Mouse (Mus musculus) limb, embryonic 11.5 days (tissue): ENCODE data around the gene Fbxl18. TPM values are rescaled to one million over a fixed set of nuclear protein-coding genes. Genes with fewer than 3 reads are reported as not detected.

Experiments used
- ATAC-seq: fragments of 200-750 bp; cut with Nextera tagmentation; 2 replicates; pipeline ENCODE4 v1.8.0; 2017; ENCODE audit warnings: low read depth; ENCODE audit not compliant: insufficient number of reproducible peaks, low FRiP score, low TSS enrichment
- DNase-seq: peaks from one replicate; pipeline ENCODE4 v3.0.0-alpha.2; 2015; ENCODE audit warnings: low spot score
- H3K27ac ChIP-seq: fragments of 300-500 bp; sonication (generic); replicated peaks from 2 replicates; pipeline ENCODE4 v1.5.1; 2014; ENCODE audit warnings: low read depth, mild to moderate bottlenecking, low read length
- H3K27me3 ChIP-seq: fragments of 300-500 bp; sonication (generic); 2 replicates; pipeline ENCODE4 v1.6.1; 2014; ENCODE audit warnings: mild to moderate bottlenecking, low read length, mixed read lengths; ENCODE audit not compliant: control insufficient read depth, insufficient read depth
- H3K36me3 ChIP-seq: fragments of 300-500 bp; sonication (generic); 2 replicates; pipeline ENCODE4 v1.6.1; 2014; ENCODE audit warnings: mild to moderate bottlenecking, low read length, moderate library complexity, mixed read lengths; ENCODE audit not compliant: control insufficient read depth, insufficient read depth
- H3K4me1 ChIP-seq: fragments of 300-500 bp; sonication (generic); 2 replicates; pipeline ENCODE4 v1.6.1; 2014; ENCODE audit warnings: low read length, mixed read lengths; ENCODE audit not compliant: control insufficient read depth, insufficient read depth
- H3K4me2 ChIP-seq: fragments of 300-500 bp; sonication (generic); 2 replicates; pipeline ENCODE4 v1.6.1; 2014; ENCODE audit warnings: low read depth, mild to moderate bottlenecking, moderate library complexity; ENCODE audit not compliant: severe bottlenecking
- H3K4me3 ChIP-seq: fragments of 300-500 bp; sonication (generic); 2 replicates; pipeline ENCODE4 v1.5.1; 2014; ENCODE audit warnings: low read depth, low read length
- H3K9ac ChIP-seq: fragments of 300-500 bp; sonication (generic); 2 replicates; pipeline ENCODE4 v1.6.1; 2014; ENCODE audit warnings: mild to moderate bottlenecking, low read length
- H3K9me3 ChIP-seq: fragments of 300-500 bp; sonication (generic); 2 replicates; pipeline ENCODE4 v1.6.1; 2016; ENCODE audit warnings: low read length; ENCODE audit not compliant: control insufficient read depth
- WGBS: fragments of 180-500 bp; shearing (Covaris S2); extraction: QIAGEN DNeasy Blood & Tissue Kit; methylation state at CpG from one replicate; pipeline ENCODE4 v1.1.7; 2014; 5-methylcytosine and 5-hydroxymethylcytosine counted together
- polyA plus RNA-seq: library from polyadenylated mRNA; unstranded; fragments of >200 nt; fragmentation: Nextera tagmentation; extraction: Ambion mirVana; gene quantifications from 2 replicates; pipeline ENCODE4 v1.2.1, GENCODE M21; 2014

Fbxl18 gene
- polyA plus RNA-seq, 1 experiment from 2014 or later: 11.1 TPM

- Histone ChIP-seq H3K27ac (peak overlapping the region; percentile 62), H3K36me3 (peaks cover 10% of the 10 kb centered on the region), H3K4me2 (no peak overlapping the region), H3K9ac (0 out of 2 replicates have a peak overlapping the region, but pooled peaks have one; percentile 8), H3K9me3 (no peaks in the 10 kb centered on the region), H3K4me3 (no peak overlapping the region), H3K4me1 (peaks cover 28% of the 10 kb centered on the region), H3K27me3 (no peaks in the 10 kb centered on the region)
- DNase-seq (no peak), ATAC-seq (no peak)
- WGBS: 46% methylated on average over 8 of the region's 8 CpGs
Measured at GRCm38 (mm10) chr5:142909576-142910278, 14.5 kb upstream of the Fbxl18 start.

GRCm38 (mm10) chr5:142908941-142909575 lies 13.8 kb upstream of the Fbxl18 start:
- Histone ChIP-seq H3K9me3 (no peaks in the 10 kb centered on the region), H3K9ac (0 out of 2 replicates have a peak overlapping the region, but pooled peaks have one; percentile 8), H3K27me3 (no peaks in the 10 kb centered on the region), H3K4me3 (no peak overlapping the region), H3K4me1 (peaks cover 32% of the 10 kb centered on the region), H3K36me3 (peaks cover 17% of the 10 kb centered on the region), H3K4me2 (no peak overlapping the region), H3K27ac (peak overlapping the region; percentile 62)
- DNase-seq (no peak), ATAC-seq (no peak)
- WGBS: 22% methylated on average over 5 of the region's 5 CpGs

DNA sequence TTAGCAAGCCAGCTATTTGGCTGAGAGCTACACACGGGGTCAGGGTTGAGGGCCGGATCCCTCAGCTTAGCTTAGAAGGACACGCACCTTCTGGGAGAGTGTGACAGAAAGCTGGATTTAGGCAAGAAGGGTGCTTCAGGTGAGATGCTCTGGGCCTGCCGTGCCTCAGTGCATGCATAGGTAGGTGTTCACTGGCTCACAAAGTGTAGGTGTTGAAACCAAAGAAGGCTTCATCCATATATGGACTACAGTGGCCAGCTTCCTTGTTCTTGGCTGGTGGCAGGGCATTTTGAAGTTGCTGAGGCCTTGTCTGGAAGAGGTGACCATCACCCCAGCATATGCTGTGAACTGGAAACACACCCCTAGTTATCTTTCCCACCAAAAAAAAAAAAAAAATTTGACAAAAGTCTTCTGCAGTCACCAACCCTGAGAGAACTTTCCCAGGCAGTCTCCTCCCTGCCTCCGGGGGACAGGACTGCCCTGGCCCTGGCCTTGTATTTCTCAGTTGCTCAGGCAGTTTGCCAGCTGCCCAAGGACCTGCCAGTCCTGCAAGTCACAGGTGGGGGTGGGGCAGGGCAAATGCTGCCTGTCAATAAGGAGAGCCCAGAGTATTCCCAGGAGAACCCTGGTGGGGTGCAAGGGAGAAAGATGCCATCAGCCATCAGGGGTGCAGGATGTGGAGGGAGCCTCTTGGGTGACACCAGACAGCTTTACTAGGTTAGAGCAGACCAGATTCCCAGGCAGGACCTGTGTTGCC lies 12.8 kb upstream of the Fbxl18 start:
- H3K9me3 ChIP-seq: no peaks in the 10 kb centered on the region
- no peak for ATAC-seq
- H3K4me1 ChIP-seq: peaks cover 32% of the 10 kb centered on the region
- peaks cover 24% of the 10 kb centered on the region for H3K36me3 ChIP-seq
- peak overlapping the region; percentile 60; the same call in 1 of the 2 replicates for H3K27ac ChIP-seq
- no peak overlapping the region for H3K4me3 ChIP-seq
- H3K4me2 ChIP-seq: no peak overlapping the region
- peak; percentile 34 for DNase-seq
- 81% methylated on average over 5 of the region's 5 CpGs for WGBS
- H3K9ac ChIP-seq: no peak overlapping the region
- H3K27me3 ChIP-seq: no peaks in the 10 kb centered on the region

- 44% methylated on average over 14 of the region's 14 CpGs for WGBS
- peak overlapping the region; percentile 100 for H3K4me3 ChIP-seq
Measured at GRCm38 (mm10) chr5:142907048-142907802, 12.0 kb upstream of the Fbxl18 start.

GRCm38 (mm10) chr5:142906532-142907047 lies 11.4 kb upstream of the Fbxl18 start, which contains the start of gene Actb:
Gene Actb, minus strand, starts transcription at chr5:142906754.
- H3K9ac ChIP-seq: peak within 1 kb of the TSS; percentile 100
- no peaks in the 10 kb centered on the region for H3K9me3 ChIP-seq
- no peaks in the 10 kb centered on the region for H3K27me3 ChIP-seq
- H3K27ac ChIP-seq: peak within 1 kb of the TSS; percentile 100
- H3K4me3 ChIP-seq: peak within 1 kb of the TSS; percentile 100
- peaks cover 35% of the 10 kb centered on the region for H3K4me1 ChIP-seq
- H3K36me3 ChIP-seq: peaks cover 33% of the 10 kb centered on the region
- H3K4me2 ChIP-seq: peak within 1 kb of the TSS; percentile 84
- DNase-seq (peak; percentile 99), ATAC-seq (peak; percentile 70)
- WGBS: under 1% methylated on average over 41 of the region's 41 CpGs

More at GRCm38 (mm10) chr5:142907048-142907802, 12.0 kb upstream of the Fbxl18 start:
- Histone ChIP-seq H3K4me2 (peak overlapping the region; percentile 42), H3K27ac (peak overlapping the region; percentile 60), H3K9ac (peak overlapping the region; percentile 49), H3K27me3 (no peaks in the 10 kb centered on the region), H3K9me3 (no peaks in the 10 kb centered on the region), H3K4me1 (peaks cover 35% of the 10 kb centered on the region), H3K36me3 (peaks cover 32% of the 10 kb centered on the region)
- DNase-seq: peak; percentile 68
- ATAC-seq: no peak

DNA sequence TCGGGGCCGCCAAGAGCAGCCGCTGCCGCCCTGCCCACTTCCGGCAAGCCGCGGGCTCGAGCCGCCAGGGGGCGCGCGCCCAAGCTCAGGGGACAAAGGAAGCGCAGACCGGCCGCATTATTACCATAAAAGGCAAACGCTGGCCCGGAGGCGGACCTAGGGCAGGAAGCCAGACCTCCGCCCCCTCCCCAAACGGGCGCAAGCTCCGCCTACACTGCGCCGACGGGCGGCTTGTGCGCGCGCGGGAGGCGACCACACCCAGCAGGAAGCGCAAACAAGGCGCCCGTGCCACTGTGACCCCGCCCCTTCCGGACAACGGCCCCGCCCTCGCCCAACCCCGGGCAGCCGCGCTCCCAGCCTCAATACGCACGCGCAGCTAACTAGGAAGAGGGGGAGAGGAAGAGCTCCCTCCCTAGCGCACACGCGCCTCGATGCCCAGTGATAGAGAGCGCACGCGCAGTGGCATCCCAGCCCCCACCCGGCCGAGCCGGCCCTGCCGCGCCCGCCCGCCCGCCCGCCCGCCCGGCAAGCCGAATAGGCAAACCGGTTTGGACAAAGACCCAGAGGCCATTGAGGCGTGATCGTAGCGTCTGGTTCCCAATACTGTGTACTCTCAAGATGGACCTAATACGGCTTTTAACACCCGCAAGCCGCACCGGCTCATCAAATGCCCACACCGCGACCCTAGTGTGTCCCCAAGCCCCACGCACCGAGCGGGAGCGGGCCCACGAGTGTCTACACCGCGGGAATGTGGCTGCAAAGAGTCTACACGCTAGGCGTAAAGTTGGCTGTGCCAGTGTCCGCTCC lies 10.7 kb upstream of the Fbxl18 start:
- peak overlapping the region; percentile 100 for H3K4me3 ChIP-seq
- ATAC-seq (peak; percentile 85), DNase-seq (peak; percentile 100)
- H3K4me2 ChIP-seq: peak overlapping the region; percentile 84; the same call in 1 of the 2 replicates
- peak overlapping the region; percentile 100 for H3K9ac ChIP-seq
- peak overlapping the region; percentile 100 for H3K27ac ChIP-seq
- H3K36me3 ChIP-seq: peaks cover 33% of the 10 kb centered on the region
- H3K27me3 ChIP-seq: no peaks in the 10 kb centered on the region
- H3K9me3 ChIP-seq: no peaks in the 10 kb centered on the region
- peaks cover 35% of the 10 kb centered on the region for H3K4me1 ChIP-seq
- WGBS: 0% methylated on average over 84 of the region's 84 CpGs

DNA sequence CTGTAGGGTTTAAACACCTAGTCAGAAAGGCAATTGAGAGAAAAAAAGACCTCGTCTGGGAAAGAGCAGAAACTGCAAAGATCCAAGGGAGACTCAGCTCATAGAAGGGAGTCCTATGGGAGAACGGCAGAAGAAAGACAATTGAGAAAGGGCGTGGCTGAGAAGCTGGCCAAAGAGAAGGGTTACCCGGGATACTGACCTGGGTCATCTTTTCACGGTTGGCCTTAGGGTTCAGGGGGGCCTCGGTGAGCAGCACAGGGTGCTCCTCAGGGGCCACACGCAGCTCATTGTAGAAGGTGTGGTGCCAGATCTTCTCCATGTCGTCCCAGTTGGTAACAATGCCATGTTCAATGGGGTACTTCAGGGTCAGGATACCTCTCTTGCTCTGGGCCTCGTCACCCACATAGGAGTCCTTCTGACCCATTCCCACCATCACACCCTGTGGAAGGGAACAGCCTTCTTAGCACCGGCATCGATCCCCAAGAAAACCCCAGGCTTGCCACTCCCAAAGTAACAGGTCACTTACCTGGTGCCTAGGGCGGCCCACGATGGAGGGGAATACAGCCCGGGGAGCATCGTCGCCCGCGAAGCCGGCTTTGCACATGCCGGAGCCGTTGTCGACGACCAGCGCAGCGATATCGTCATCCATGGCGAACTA lies 9.9 kb upstream of the Fbxl18 start:
- Histone ChIP-seq H3K4me1 (peaks cover 33% of the 10 kb centered on the region), H3K4me3 (peak overlapping the region; percentile 100), H3K27ac (peak overlapping the region; percentile 100), H3K9me3 (no peaks in the 10 kb centered on the region), H3K4me2 (peak overlapping the region; percentile 84), H3K9ac (peak overlapping the region; percentile 100), H3K36me3 (peaks cover 39% of the 10 kb centered on the region), H3K27me3 (no peaks in the 10 kb centered on the region)
- DNase-seq (no peak), ATAC-seq (no peak)
- 9% methylated on average over 27 of the region's 27 CpGs for WGBS
